Mouse (Mus musculus) embryonic facial prominence, embryonic 10.5 days (tissue): Measurements from ENCODE around the gene Ptprc. TPM values are rescaled to one million over a fixed set of nuclear protein-coding genes. Genes with fewer than 3 reads are reported as not detected.

Experiments
- DNase-seq: peaks from one replicate; pipeline ENCODE4 v3.0.0-alpha.2; 2017; ENCODE audit warnings: low spot score
- H3K27ac ChIP-seq: fragments of 300-500 bp; sonication (generic); replicated peaks from 2 replicates; pipeline ENCODE4 v1.5.1; 2016; ENCODE audit warnings: mild to moderate bottlenecking
- H3K27me3 ChIP-seq: fragments of 300-500 bp; sonication (generic); replicated peaks from 2 replicates; pipeline ENCODE4 v1.6.1; 2016; ENCODE audit warnings: low read depth, mild to moderate bottlenecking; ENCODE audit not compliant: poor library complexity, severe bottlenecking
- H3K36me3 ChIP-seq: fragments of 300-500 bp; sonication (generic); replicated peaks from 2 replicates; pipeline ENCODE4 v1.6.1; 2016; ENCODE audit warnings: mild to moderate bottlenecking, moderate library complexity
- H3K4me1 ChIP-seq: fragments of 300-500 bp; sonication (generic); 2 replicates; pipeline ENCODE4 v1.6.1; 2016
- H3K4me3 ChIP-seq: fragments of 300-500 bp; sonication (generic); 2 replicates; pipeline ENCODE4 v1.5.1; 2016; ENCODE audit warnings: mild to moderate bottlenecking, moderate library complexity
- H3K9me3 ChIP-seq: fragments of 300-500 bp; sonication (generic); 2 replicates; pipeline ENCODE4 v1.6.1; 2016; ENCODE audit warnings: mild to moderate bottlenecking
- WGBS: fragments of 180-500 bp; shearing (Covaris S2); methylation state at CpG from one replicate; pipeline ENCODE4 v1.1.7; 2016; 5-methylcytosine and 5-hydroxymethylcytosine counted together
- polyA plus RNA-seq: library from polyadenylated mRNA; unstranded; fragments of >200 nt; fragmentation: Nextera tagmentation; extraction: Ambion mirVana; gene quantifications from 2 replicates; pipeline ENCODE4 v1.2.1, GENCODE M21; 2016

Gene Ptprc
- polyA plus RNA-seq, 1 experiment from 2014 or later: 1.6 TPM

GRCm38 (mm10) chr1:138172547-138172946 lies 3.0 kb downstream of the Ptprc start:
- H3K27ac ChIP-seq: no peak overlapping the region
- no peaks in the 10 kb centered on the region for H3K36me3 ChIP-seq
- no peak overlapping the region for H3K4me3 ChIP-seq
- no peaks in the 10 kb centered on the region for H3K27me3 ChIP-seq
- 78% methylated on average over 3 of the region's 3 CpGs for WGBS
- H3K9me3 ChIP-seq: no peaks in the 10 kb centered on the region
- H3K4me1 ChIP-seq: no peaks in the 10 kb centered on the region
- no peak for DNase-seq

- no peak for DNase-seq
- H3K27me3 ChIP-seq: no peaks in the 10 kb centered on the region
- no peaks in the 10 kb centered on the region for H3K4me1 ChIP-seq
- H3K36me3 ChIP-seq: no peaks in the 10 kb centered on the region
- WGBS: 85% methylated on average over 4 of the region's 4 CpGs
- no peaks in the 10 kb centered on the region for H3K9me3 ChIP-seq
- no peak overlapping the region for H3K4me3 ChIP-seq
- H3K27ac ChIP-seq: no peak overlapping the region
Measured at GRCm38 (mm10) chr1:138172096-138172495, 3.4 kb downstream of the Ptprc start.

GRCm38 (mm10) chr1:138166233-138166771 lies 9.2 kb downstream of the Ptprc start:
- H3K27ac ChIP-seq: no peak overlapping the region
- no peak overlapping the region for H3K4me3 ChIP-seq
- H3K4me1 ChIP-seq: no peaks in the 10 kb centered on the region
- no peak for DNase-seq
- no peaks in the 10 kb centered on the region for H3K9me3 ChIP-seq
- H3K27me3 ChIP-seq: no peaks in the 10 kb centered on the region
- 80% methylated on average over 5 of the region's 5 CpGs for WGBS
- no peaks in the 10 kb centered on the region for H3K36me3 ChIP-seq

GRCm38 (mm10) chr1:138162638-138163037 lies 12.9 kb downstream of the Ptprc start:
- 92% methylated on average over 8 of the region's 8 CpGs for WGBS
- Histone ChIP-seq H3K4me1 (no peaks in the 10 kb centered on the region), H3K9me3 (no peaks in the 10 kb centered on the region), H3K4me3 (no peak overlapping the region), H3K36me3 (no peaks in the 10 kb centered on the region), H3K27me3 (no peaks in the 10 kb centered on the region), H3K27ac (no peak overlapping the region)
- DNase-seq: no peak

GRCm38 (mm10) chr1:138158921-138159320 lies 16.6 kb downstream of the Ptprc start:
- Histone ChIP-seq H3K27ac (no peak overlapping the region), H3K4me3 (no peak overlapping the region), H3K4me1 (no peaks in the 10 kb centered on the region), H3K9me3 (no peaks in the 10 kb centered on the region), H3K27me3 (no peaks in the 10 kb centered on the region), H3K36me3 (no peaks in the 10 kb centered on the region)
- DNase-seq: no peak
- WGBS: 87% methylated on average over 2 of the region's 2 CpGs

GRCm38 (mm10) chr1:138158236-138158635 lies 17.3 kb downstream of the Ptprc start:
- no peak overlapping the region for H3K27ac ChIP-seq
- H3K9me3 ChIP-seq: no peaks in the 10 kb centered on the region
- H3K4me3 ChIP-seq: no peak overlapping the region
- 64% methylated on average over 3 of the region's 3 CpGs for WGBS
- H3K36me3 ChIP-seq: no peaks in the 10 kb centered on the region
- H3K4me1 ChIP-seq: no peaks in the 10 kb centered on the region
- no peak for DNase-seq
- H3K27me3 ChIP-seq: no peaks in the 10 kb centered on the region

GRCm38 (mm10) chr1:138157709-138158108 lies 17.8 kb downstream of the Ptprc start:
- Histone ChIP-seq H3K4me1 (no peaks in the 10 kb centered on the region), H3K9me3 (no peaks in the 10 kb centered on the region), H3K36me3 (no peaks in the 10 kb centered on the region), H3K27me3 (no peaks in the 10 kb centered on the region), H3K4me3 (no peak overlapping the region), H3K27ac (no peak overlapping the region)
- DNase-seq: no peak
- 67% methylated on average over 2 of the region's 2 CpGs for WGBS

GRCm38 (mm10) chr1:138157008-138157407 lies 18.5 kb downstream of the Ptprc start:
- 84% methylated on average over 3 of the region's 3 CpGs for WGBS
- H3K4me3 ChIP-seq: no peak overlapping the region
- no peaks in the 10 kb centered on the region for H3K36me3 ChIP-seq
- no peaks in the 10 kb centered on the region for H3K9me3 ChIP-seq
- no peak overlapping the region for H3K27ac ChIP-seq
- DNase-seq: no peak
- no peaks in the 10 kb centered on the region for H3K27me3 ChIP-seq
- H3K4me1 ChIP-seq: no peaks in the 10 kb centered on the region

GRCm38 (mm10) chr1:138154185-138154785 lies 21.2 kb downstream of the Ptprc start:
- WGBS: 65% methylated on average over 1 of the region's 1 CpGs
- DNase-seq: no peak
- Histone ChIP-seq H3K27me3 (no peaks in the 10 kb centered on the region), H3K9me3 (no peaks in the 10 kb centered on the region), H3K27ac (no peak overlapping the region), H3K4me3 (no peak overlapping the region), H3K4me1 (no peaks in the 10 kb centered on the region), H3K36me3 (no peaks in the 10 kb centered on the region)

- DNase-seq: no peak
- Histone ChIP-seq H3K27ac (no peak overlapping the region), H3K4me1 (no peaks in the 10 kb centered on the region), H3K9me3 (no peaks in the 10 kb centered on the region), H3K4me3 (no peak overlapping the region), H3K27me3 (no peaks in the 10 kb centered on the region), H3K36me3 (no peaks in the 10 kb centered on the region)
- 90% methylated on average over 4 of the region's 4 CpGs for WGBS
Measured at GRCm38 (mm10) chr1:138153126-138153525, 22.4 kb downstream of the Ptprc start.

GRCm38 (mm10) chr1:138148844-138149243 lies 26.7 kb downstream of the Ptprc start:
- WGBS: 79% methylated on average over 4 of the region's 4 CpGs
- Histone ChIP-seq H3K9me3 (no peaks in the 10 kb centered on the region), H3K27ac (no peak overlapping the region), H3K4me3 (no peak overlapping the region), H3K36me3 (no peaks in the 10 kb centered on the region), H3K4me1 (no peaks in the 10 kb centered on the region), H3K27me3 (no peaks in the 10 kb centered on the region)
- no peak for DNase-seq

GRCm38 (mm10) chr1:138145571-138145970 lies 29.9 kb downstream of the Ptprc start:
- Histone ChIP-seq H3K27ac (no peak overlapping the region), H3K36me3 (no peaks in the 10 kb centered on the region), H3K27me3 (no peaks in the 10 kb centered on the region), H3K4me1 (no peaks in the 10 kb centered on the region), H3K9me3 (no peaks in the 10 kb centered on the region), H3K4me3 (no peak overlapping the region)
- WGBS: 36% methylated on average over 2 of the region's 2 CpGs
- no peak for DNase-seq

GRCm38 (mm10) chr1:138145148-138145547 lies 30.4 kb downstream of the Ptprc start:
- 83% methylated on average over 3 of the region's 3 CpGs for WGBS

More at GRCm38 (mm10) chr1:138145148-138145547, 30.4 kb downstream of the Ptprc start:
- H3K27ac ChIP-seq: no peak overlapping the region
- H3K4me3 ChIP-seq: no peak overlapping the region
- H3K4me1 ChIP-seq: no peaks in the 10 kb centered on the region
- no peak for DNase-seq
- H3K27me3 ChIP-seq: no peaks in the 10 kb centered on the region
- H3K36me3 ChIP-seq: no peaks in the 10 kb centered on the region
- H3K9me3 ChIP-seq: no peaks in the 10 kb centered on the region
